Mouse (Mus musculus): ENCODE results near the gene Wdr76. TPM values are rescaled to one million over a fixed set of nuclear protein-coding genes. Genes with fewer than 3 reads are reported as not detected.
"Not testable (repeated sequence)": the region's sequence is repeated elsewhere in the genome, so short reads cannot be mapped to it uniquely, and the experiment has no call there.

Wdr76 gene
- total RNA-seq (2021) = 10 to 100 TPM in 1 of 2 experiments, 1 to 10 TPM in 1; 6.3 to 10.9 TPM
- long read RNA-seq, experiment 1, partial matches to known transcripts = 1 of 2 reads
- long read RNA-seq, experiment 1, other reads (novel, unspliced or antisense) = 1 of 2 reads
- long read RNA-seq, experiment 2, partial matches to known transcripts = 0 of 2 reads
- long read RNA-seq, experiment 2, other reads (novel, unspliced or antisense) = 2 of 2 reads

DNA sequence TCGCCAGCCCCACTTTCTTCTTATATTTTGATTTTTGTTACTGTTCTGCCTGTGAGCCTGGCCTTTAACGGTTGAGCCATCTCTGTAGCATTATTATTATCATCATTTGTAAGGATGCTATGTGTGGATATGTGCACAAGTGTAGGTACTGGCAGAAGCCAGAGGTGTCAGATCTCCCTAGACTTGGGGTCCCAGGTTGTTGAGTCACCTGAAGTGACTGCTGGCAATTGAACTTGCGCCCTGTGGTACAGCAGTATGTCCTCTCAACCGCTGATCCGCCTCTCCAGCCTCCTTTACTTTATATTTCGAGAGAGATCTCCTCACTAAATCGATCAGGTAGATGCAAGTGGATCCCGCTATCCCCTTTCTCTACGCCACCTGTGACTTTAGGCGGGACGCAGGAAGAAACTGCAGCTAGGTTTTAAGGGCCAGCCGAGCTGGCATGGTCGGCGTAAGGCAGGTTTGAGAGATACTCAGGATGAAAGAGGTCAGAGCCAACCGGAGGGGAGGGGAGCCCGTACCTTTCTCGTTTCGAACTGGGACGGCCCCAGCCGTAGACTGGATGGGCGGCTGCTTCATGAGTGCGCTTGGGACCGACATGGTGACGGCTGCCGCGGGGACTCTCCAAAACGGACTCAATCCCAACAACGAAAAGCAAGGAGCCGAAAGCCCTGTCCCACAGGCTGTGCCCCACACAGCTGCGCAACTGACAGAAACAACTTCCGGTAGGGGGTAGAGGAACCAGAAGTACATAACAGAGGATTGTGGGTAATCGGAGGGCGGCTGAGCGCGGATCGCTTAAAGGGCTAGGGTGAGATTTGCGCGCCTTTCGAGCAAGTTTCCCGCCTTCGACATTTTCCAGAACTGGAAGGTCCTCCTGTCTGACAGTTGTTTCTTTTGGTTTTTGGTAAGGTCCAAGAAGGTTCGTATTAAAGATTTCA lies at the start of gene Wdr76, which contains the start of gene Mfap1a:
Wdr76 (plus strand) TSS at position 782 of the 941 bp plus-strand sequence.
Mfap1a (minus strand) TSS at position 724 of the 941 bp plus-strand sequence.
- DNase-seq = peak; percentile 88

DNA sequence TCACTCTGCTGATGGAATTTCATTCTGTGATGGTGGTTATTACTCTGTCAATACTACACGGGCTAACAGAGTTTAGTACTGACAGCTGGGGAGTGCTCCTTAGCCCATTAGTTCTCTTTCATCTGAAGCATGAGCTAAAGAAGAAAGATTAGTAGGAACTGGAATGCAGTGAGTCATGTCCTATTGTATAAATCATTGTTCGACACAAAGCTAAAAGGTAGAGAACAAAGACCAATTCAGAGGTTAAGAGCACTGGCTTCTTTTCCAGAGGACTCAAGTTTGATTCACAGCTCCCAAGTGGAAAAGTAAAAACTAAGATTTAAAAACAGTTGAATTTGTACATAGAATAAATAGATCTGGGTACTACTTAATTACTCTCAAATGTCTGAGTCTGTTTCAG lies 46.5 kb upstream of the Wdr76 start:
- no peak for DNase-seq

- not testable (repeated sequence) for DNase-seq
These were observed 37.5 kb upstream of the Wdr76 start for GRCm38 (mm10) chr2:121468982-121469381.

DNA sequence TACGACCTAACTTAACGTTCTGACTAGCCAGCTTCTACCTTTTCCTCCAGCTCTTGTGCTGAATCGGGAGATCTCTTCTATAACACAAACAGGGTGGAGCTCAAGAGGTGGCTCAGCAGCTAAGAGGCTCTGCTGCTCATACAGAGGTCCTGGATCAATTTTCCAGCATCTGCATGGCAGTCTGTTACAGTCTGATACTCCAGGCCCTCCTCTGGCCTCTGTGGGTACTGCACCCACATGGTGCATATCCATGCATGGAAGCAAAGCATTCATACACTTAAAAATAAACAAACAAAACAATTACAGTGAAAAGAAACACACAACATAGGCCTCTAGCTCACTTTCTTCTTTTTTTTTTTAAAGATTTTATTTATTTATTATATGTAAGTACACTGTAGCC lies 33.7 kb upstream of the Wdr76 start:
- DNase-seq = not testable (repeated sequence)

GRCm38 (mm10) chr2:121473301-121474179 lies 33.0 kb upstream of the Wdr76 start, which contains the start of gene Mfap1b:
Mfap1b (minus strand) TSS chr2:121474067.
- DNase-seq = peak; percentile 84

- DNase-seq = peak; percentile 33
These were observed 32.4 kb upstream of the Wdr76 start for GRCm38 (mm10) chr2:121474180-121474535.

- not testable (repeated sequence) for DNase-seq
These were observed 31.2 kb upstream of the Wdr76 start for GRCm38 (mm10) chr2:121475306-121475705.

DNA sequence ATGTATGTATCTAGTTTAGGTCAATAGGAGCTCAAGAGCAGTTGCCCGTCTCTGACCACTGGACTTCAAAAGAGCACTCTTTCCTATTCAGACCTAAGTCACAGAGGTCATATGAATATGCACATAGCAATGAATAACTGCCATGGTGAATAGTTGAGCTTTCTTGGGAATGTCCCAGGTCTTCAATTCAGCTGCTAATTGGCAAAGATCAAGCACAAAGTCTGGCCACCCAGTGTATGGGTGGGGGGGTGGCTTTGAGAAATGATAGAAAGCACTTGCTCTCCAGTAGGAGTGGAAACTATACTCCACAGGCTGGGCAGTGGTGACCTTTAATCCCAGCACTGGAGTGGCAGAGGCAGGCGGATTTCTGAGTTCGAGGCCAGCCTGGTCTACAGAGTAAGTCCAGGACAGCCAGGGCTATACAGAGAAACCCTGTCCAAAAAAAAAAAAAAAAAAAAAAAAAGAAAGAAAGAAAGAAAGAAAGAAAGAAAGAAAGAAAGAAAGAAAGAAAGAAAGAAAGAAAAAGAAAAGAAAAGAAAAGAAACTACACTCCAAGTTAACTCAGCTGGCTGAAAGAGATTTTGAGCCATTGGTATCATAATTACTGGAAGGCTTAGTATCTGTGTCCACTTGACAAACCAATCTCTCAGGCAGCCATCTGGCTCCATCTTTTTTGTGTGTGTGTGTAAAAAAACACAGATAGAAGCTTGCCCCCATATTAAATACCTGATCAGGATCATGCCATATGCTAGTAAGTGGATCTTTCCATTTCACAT lies 28.8 kb upstream of the Wdr76 start:
- no peak for DNase-seq

DNA sequence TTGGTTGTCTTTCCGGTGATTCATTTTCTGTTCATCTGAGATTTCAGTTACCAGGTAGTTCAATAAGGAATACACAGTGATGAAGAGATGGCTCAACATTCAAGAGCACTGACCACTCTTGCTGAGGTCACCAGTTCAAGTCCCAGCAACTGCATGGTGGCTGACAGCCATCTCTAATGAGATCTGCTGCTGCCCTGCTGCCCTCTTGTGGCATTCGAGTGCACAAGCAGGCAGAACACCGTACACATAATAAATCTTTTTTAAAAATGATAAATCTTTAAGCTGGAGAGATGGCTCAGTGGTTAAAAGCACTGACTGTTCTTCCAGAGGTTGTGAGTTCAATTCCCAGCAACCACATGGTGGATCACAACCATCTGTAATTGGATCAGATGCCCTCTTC lies 26.0 kb upstream of the Wdr76 start:
- DNase-seq = peak; percentile 34

DNA sequence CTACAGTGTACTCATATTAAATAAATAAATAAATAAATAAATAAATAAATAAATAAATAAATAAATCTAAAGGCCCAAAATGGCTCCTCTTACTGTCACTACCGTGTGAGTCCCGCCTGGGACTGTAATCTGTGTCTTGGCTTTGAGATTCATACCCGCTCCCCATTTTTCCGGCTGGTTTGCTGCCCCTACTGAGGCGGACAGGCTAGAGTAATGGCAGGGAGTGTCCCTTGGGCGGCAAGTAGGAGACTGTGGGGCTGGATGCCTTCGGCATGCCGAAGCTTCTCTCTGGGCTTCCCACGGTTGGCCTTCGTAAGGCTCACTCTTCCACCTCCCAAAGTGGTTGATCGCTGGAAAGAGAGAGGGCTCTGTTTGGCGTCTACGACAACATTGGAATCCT lies 25.6 kb upstream of the Wdr76 start:
- not testable (repeated sequence) for DNase-seq

DNA sequence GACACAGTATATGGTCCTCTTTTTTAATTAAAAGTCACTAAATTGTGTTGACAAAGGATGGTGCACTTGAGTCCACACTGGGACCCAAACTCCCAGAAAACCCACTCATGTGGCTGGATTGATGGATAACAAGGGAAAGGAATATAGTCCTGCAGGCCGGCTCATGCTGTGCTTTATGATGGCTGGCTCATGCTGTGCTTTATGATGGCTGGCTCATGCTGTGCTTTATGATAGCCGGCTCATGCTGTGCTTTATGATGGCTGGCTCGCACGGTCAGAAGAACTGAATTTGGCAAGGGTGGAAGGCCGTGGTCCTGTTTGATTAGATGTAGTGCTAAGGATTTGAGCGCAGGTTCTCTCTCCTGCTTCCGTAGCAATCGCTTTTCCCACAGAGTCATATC lies 22.9 kb upstream of the Wdr76 start:
- no peak for DNase-seq

GRCm38 (mm10) chr2:121484403-121484802 lies 22.1 kb upstream of the Wdr76 start:
- DNase-seq = not testable (repeated sequence)

DNA sequence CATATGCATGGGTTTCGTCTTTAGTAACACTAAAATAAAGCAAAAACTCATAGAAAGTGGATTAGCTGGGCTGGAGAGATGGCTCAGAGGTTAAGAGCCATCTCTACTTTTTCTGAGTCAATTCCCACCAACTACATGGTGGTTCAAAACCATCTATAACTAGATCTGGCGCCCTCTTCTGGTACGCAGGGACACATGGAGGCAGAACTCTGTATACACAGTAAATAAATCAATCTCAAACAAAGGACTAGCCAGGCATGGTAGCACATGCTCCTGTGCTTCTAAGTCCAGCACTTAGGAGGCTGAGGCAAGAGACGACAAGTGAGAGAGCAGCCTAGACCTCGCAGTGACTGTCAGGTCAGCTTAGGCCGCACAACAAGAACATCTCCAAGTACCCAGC lies 5.0 kb upstream of the Wdr76 start:
- not testable (repeated sequence) for DNase-seq

- DNase-seq = no peak
These were observed 839 bp downstream of the Wdr76 start for GRCm38 (mm10) chr2:121507173-121507950.

DNA sequence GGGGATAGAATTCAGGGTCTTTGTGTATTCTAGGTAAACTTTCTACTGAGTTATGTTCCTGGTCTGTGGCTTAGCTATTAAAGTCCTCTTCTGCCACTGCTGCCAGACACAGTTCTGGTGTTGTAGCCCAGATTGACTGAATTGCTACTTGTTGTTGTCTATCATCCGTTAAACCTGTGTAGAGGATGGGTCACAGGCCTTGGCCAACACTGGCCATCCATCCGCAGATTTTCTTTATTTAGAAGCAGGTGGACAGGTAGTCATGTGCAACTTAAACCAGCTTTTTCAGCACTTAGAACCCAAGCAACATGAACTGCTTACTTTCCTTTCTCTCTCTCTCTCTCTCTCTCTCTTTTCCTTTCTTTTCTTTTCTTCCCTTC lies 1.4 kb downstream of the Wdr76 start:
- no peak for DNase-seq

- peak; percentile 86 for DNase-seq
These were observed 3.1 kb downstream of the Wdr76 start for GRCm38 (mm10) chr2:121509584-121509983.

GRCm38 (mm10) chr2:121511401-121511800 lies 4.9 kb downstream of the Wdr76 start:
- no peak for DNase-seq

DNA sequence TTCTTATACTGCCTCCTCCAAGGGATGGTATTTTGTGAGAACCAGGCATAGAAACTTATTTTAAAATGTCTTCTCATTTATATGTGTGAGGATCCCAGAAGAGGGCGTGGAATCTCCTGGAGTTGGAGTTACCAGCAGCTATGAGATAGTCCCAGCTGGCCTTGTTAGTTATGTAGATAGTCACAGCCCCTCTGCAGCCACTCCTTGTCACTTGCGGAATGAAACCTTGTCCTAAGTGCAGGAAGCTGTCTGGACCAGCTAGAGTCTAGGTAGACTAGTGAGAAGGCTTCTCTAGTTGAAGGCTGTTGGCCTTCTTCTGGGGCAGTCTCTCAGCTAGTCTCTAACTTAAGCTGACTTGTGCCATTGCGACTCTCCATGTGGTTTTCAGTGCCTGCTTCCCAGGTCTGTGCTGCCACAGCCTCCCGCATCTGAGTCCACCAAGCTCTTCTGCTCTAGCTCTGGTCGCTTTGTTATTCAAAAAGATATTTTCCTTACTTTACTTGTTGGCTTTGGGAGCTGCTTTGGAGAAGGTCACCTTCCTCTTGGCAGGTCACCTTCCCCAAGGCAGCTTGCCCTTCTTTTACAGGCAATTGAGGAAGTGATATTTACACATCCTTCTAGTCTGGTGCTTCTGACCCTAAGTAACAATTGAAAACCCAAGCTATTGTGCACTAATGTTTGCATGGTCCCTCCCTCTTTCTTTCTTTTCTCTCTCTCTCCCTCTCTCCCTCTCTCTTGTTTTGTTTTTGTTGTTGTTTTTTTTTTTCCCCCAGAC lies 6.7 kb downstream of the Wdr76 start:
- DNase-seq = not testable (repeated sequence)

DNA sequence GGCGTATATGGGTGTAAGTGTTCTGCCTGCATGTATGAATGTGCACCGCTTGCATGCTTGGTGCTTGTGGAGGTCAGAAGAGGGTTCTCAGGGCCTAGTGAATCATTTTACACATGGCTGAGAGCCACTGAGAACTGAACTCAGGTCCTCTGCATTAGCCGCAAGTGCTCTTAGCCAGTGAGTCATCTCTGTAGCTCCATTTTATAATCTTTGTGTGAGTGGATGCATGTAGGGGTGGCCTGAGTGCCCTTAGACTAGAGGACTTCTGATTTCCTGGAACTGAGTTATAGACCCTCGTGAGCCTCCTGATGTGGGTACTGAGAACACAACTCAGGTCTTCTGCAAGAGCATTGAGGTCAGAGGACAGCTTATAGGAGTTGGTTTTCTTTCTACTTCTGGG lies 7.7 kb downstream of the Wdr76 start:
- DNase-seq = no peak

GRCm38 (mm10) chr2:121518106-121518505 lies 11.6 kb downstream of the Wdr76 start:
- DNase-seq = no peak
